Mouse (Mus musculus): ENCODE results near the gene Arcn1. TPM values are rescaled to one million over a fixed set of nuclear protein-coding genes. Genes with fewer than 3 reads are reported as not detected.

Gene Arcn1
- polyA plus RNA-seq (2012; rRNA removed): 105 and 111 TPM in 2 replicates
- polyA plus RNA-seq (2014; fragmentation: Nextera tagmentation; extraction: Ambion mirVana): 221 and 234 TPM in 2 replicates

- Histone ChIP-seq H3K4me3 (replicated peaks; ENCODE audit: low read length) (peak within 1 kb of the TSS; percentile 96), H3K4me2 (replicated peaks; ENCODE audit: low read depth, low read length, severe bottlenecking) (peak within 1 kb of the TSS; percentile 79), H3K4me1 (ENCODE audit: control insufficient read depth, insufficient read depth, low read length) (peaks cover 11% of the 10 kb centered on the region), H3K9ac (ENCODE audit: low read depth, low read length, severe bottlenecking) (peak within 1 kb of the TSS; percentile 99), H3K9me3 (ENCODE audit: control insufficient read depth, low read length) (no peaks in the 10 kb centered on the region), H3K27me3 (ENCODE audit: control insufficient read depth, insufficient read depth, low read length) (no peaks in the 10 kb centered on the region), H3K36me3 (ENCODE audit: control insufficient read depth, insufficient read depth, low read length) (0 out of 2 replicates have a peak, but pooled peaks cover 3% of the 10 kb centered on the region), H3K27ac (replicated peaks; ENCODE audit: low read depth, low read length) (peak within 1 kb of the TSS; percentile 98)
- DNase-seq (ENCODE audit: low spot score) (peak; percentile 87), ATAC-seq (ENCODE audit: low FRiP score, low read depth) (peak; percentile 92)
- WGBS: 1% methylated on average over 64 of the region's 82 CpGs
- peak; percentile 81; the same call in 1 of the 2 replicates for TF ChIP-seq POLR2A (IDR thresholded peaks at IDR 0.05; ENCODE audit: borderline replicate concordance, extremely low read depth, insufficient read depth, insufficient read length)
Observed at GRCm38 (mm10) chr9:44767101-44768028, at the start of gene Arcn1, which contains the start of gene Ift46. Gene Arcn1 (minus strand): TSS chr9:44767845. Gene Ift46 (plus strand): TSS chr9:44767908.

DNA sequence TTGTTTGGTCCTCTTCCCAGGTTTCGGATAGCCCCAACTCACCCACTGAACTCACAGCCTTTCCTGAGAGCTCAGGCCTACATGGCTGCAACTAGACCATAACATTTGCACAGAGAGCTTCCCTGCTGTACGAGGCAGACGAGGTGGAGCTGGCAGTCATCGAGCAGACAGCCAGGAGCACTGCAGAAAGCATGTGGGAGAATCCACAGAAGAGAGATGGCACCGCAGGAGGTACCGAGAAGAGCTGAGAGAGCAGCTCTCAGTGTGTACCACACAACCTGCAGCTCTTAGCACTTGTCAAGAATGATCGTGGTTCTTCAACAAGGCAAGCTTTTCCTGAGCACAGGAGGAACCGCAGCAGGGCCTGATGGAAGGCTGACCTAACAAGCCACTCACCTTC, 46.5 kb upstream of the Arcn1 start:
- H3K27ac ChIP-seq (replicated peaks; ENCODE audit: low read depth, low read length): no peak overlapping the region
- TF ChIP-seq POLR2A (IDR thresholded peaks at IDR 0.05; ENCODE audit: borderline replicate concordance, extremely low read depth, insufficient read depth, insufficient read length): no peak
- peaks cover 99% of the 10 kb centered on the region for H3K36me3 ChIP-seq (ENCODE audit: control insufficient read depth, insufficient read depth, low read length)
- no peaks in the 10 kb centered on the region for H3K27me3 ChIP-seq (ENCODE audit: control insufficient read depth, insufficient read depth, low read length)
- ATAC-seq (ENCODE audit: low FRiP score, low read depth): no peak
- H3K9ac ChIP-seq (ENCODE audit: low read depth, low read length, severe bottlenecking): no peak overlapping the region
- H3K4me1 ChIP-seq (ENCODE audit: control insufficient read depth, insufficient read depth, low read length): no peaks in the 10 kb centered on the region
- no peak overlapping the region for H3K4me3 ChIP-seq (replicated peaks; ENCODE audit: low read length)
- WGBS: 93% methylated on average over 8 of the region's 8 CpGs
- no peak for DNase-seq (ENCODE audit: low spot score)
- no peaks in the 10 kb centered on the region for H3K9me3 ChIP-seq (ENCODE audit: control insufficient read depth, low read length)
- no peak overlapping the region for H3K4me2 ChIP-seq (replicated peaks; ENCODE audit: low read depth, low read length, severe bottlenecking)

DNA sequence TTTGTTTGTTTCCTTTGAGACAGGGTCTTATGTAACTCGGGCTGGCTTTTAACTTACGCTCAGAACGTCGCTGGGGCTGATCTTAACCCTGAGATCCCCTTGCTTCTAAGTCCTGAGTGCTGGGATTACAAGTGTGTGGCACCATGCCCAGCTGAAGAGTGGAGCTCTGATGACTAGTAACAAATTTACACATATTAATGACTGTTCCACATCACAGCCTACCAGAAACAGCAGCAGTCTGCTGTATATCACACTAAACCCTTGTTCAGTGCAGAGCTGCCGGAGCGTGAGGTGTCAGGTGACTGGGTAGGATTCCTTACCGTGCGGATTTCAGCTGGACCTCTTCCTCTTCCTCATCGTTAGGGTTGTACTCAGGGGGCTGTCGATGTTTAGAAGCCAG, 42.7 kb upstream of the Arcn1 start:
- Histone ChIP-seq H3K27ac (replicated peaks; ENCODE audit: low read depth, low read length) (no peak overlapping the region), H3K4me3 (replicated peaks; ENCODE audit: low read length) (no peak overlapping the region), H3K4me1 (ENCODE audit: control insufficient read depth, insufficient read depth, low read length) (no peaks in the 10 kb centered on the region), H3K4me2 (replicated peaks; ENCODE audit: low read depth, low read length, severe bottlenecking) (no peak overlapping the region), H3K36me3 (ENCODE audit: control insufficient read depth, insufficient read depth, low read length) (peaks cover 98% of the 10 kb centered on the region), H3K9me3 (ENCODE audit: control insufficient read depth, low read length) (no peaks in the 10 kb centered on the region), H3K27me3 (ENCODE audit: control insufficient read depth, insufficient read depth, low read length) (no peaks in the 10 kb centered on the region), H3K9ac (ENCODE audit: low read depth, low read length, severe bottlenecking) (no peak overlapping the region)
- ATAC-seq (ENCODE audit: low FRiP score, low read depth) (no peak), DNase-seq (ENCODE audit: low spot score) (no peak)
- no peak for TF ChIP-seq POLR2A (IDR thresholded peaks at IDR 0.05; ENCODE audit: borderline replicate concordance, extremely low read depth, insufficient read depth, insufficient read length)
- WGBS: 88% methylated on average over 10 of the region's 10 CpGs

DNA sequence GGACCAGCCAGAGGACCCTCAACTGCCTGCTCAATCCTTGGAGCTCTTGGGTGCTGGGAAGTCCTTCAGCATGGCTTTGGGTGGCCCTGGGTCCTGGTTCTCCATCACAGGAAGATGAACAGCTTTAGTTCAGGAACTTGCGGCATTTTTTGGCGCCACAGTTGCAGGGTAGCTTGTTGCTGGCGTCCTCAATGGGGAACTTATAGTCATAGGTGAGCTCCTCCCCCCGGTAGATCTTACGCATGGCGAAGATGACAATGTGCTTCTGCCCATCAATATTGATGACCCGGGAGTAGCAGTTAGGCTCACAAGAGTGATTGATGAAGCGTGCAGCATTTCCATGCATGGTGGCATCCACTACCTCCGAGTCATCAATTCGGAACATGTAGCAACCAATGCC, 40.1 kb upstream of the Arcn1 start:
- no peak for TF ChIP-seq POLR2A (IDR thresholded peaks at IDR 0.05; ENCODE audit: borderline replicate concordance, extremely low read depth, insufficient read depth, insufficient read length)
- H3K4me1 ChIP-seq (ENCODE audit: control insufficient read depth, insufficient read depth, low read length): no peaks in the 10 kb centered on the region
- H3K36me3 ChIP-seq (ENCODE audit: control insufficient read depth, insufficient read depth, low read length): peaks cover 81% of the 10 kb centered on the region
- no peak overlapping the region for H3K4me3 ChIP-seq (replicated peaks; ENCODE audit: low read length)
- WGBS: 96% methylated on average over 10 of the region's 10 CpGs
- no peaks in the 10 kb centered on the region for H3K27me3 ChIP-seq (ENCODE audit: control insufficient read depth, insufficient read depth, low read length)
- no peak overlapping the region for H3K4me2 ChIP-seq (replicated peaks; ENCODE audit: low read depth, low read length, severe bottlenecking)
- ATAC-seq (ENCODE audit: low FRiP score, low read depth) (no peak), DNase-seq (ENCODE audit: low spot score) (no peak)
- no peak overlapping the region for H3K27ac ChIP-seq (replicated peaks; ENCODE audit: low read depth, low read length)
- no peaks in the 10 kb centered on the region for H3K9me3 ChIP-seq (ENCODE audit: control insufficient read depth, low read length)
- H3K9ac ChIP-seq (ENCODE audit: low read depth, low read length, severe bottlenecking): no peak overlapping the region

DNA sequence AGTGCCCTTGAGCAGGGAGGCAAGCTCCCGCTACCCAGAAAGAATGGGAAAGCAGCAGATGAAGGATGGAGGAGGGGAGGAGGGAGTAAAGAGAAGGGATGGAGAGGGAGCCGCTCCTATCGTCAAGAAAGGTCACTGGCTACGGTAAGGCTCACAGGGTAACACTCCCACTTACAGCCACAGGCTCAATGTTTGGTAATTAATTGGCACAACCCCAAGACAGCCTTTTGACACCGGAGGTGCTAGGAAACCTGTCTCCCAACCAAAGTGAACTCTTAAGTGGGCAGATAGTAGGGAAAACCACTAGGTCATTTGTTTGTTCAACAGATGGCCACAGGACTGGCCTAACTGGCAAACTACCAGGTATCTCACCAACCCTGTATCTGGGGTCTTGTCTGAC, 39.5 kb upstream of the Arcn1 start:
- no peak for ATAC-seq (ENCODE audit: low FRiP score, low read depth)
- peaks cover 75% of the 10 kb centered on the region for H3K36me3 ChIP-seq (ENCODE audit: control insufficient read depth, insufficient read depth, low read length)
- no peak overlapping the region for H3K27ac ChIP-seq (replicated peaks; ENCODE audit: low read depth, low read length)
- H3K4me1 ChIP-seq (ENCODE audit: control insufficient read depth, insufficient read depth, low read length): no peaks in the 10 kb centered on the region
- WGBS: 54% methylated on average over 5 of the region's 5 CpGs
- H3K27me3 ChIP-seq (ENCODE audit: control insufficient read depth, insufficient read depth, low read length): no peaks in the 10 kb centered on the region
- DNase-seq (ENCODE audit: low spot score): no peak
- H3K9me3 ChIP-seq (ENCODE audit: control insufficient read depth, low read length): no peaks in the 10 kb centered on the region
- no peak overlapping the region for H3K9ac ChIP-seq (ENCODE audit: low read depth, low read length, severe bottlenecking)
- H3K4me2 ChIP-seq (replicated peaks; ENCODE audit: low read depth, low read length, severe bottlenecking): no peak overlapping the region
- TF ChIP-seq POLR2A (IDR thresholded peaks at IDR 0.05; ENCODE audit: borderline replicate concordance, extremely low read depth, insufficient read depth, insufficient read length): no peak
- no peak overlapping the region for H3K4me3 ChIP-seq (replicated peaks; ENCODE audit: low read length)

Measured in limb, embryonic 14.5 days (tissue).